Mouse (Mus musculus) heart, adult 2 months (tissue): ENCODE data around the gene Cdk16. TPM values are rescaled to one million over a fixed set of nuclear protein-coding genes. Genes with fewer than 3 reads are reported as not detected.
A peak's percentile ranks its signal among the peaks of the same experiment; 100 is the strongest.

ENCODE experiments used
- DNase-seq, 2 experiments: peaks; one replicate each; pipeline ENCODE4 v3.0.0; 2021
- H3K27ac ChIP-seq: fragments of 200-600 bp; 2 replicates; pipeline ENCODE4 v1.8.1; 2022
- H3K27me3 ChIP-seq: fragments of 200-500 bp; 2 replicates; pipeline ENCODE4 v1.6.1; 2012; ENCODE audit warnings: mild to moderate bottlenecking, low read length, inconsistent platforms, mixed read lengths; ENCODE audit not compliant: control insufficient read depth, insufficient read depth
- H3K36me3 ChIP-seq: fragments of 200-500 bp; 2 replicates; pipeline ENCODE4 v1.6.1; 2012; ENCODE audit warnings: low read length, inconsistent platforms; ENCODE audit not compliant: control insufficient read depth, insufficient read depth
- H3K4me1 ChIP-seq: fragments of 200-500 bp; 2 replicates; pipeline ENCODE4 v1.6.1; 2011; ENCODE audit warnings: low read length; ENCODE audit not compliant: control insufficient read depth, insufficient read depth
- H3K4me3 ChIP-seq: fragments of 200-600 bp; 2 replicates; pipeline ENCODE4 v1.8.1; 2022
- H3K79me2 ChIP-seq: fragments of 200-500 bp; replicated peaks from 2 replicates; pipeline ENCODE4 v1.6.1; 2012; ENCODE audit warnings: mild to moderate bottlenecking, inconsistent platforms, low read length, moderate library complexity, mixed read lengths; ENCODE audit not compliant: control insufficient read depth, insufficient read depth
- H3K9ac ChIP-seq: fragments of 200-500 bp; 2 replicates; pipeline ENCODE4 v1.6.1; 2012; ENCODE audit warnings: low read depth, mild to moderate bottlenecking, control low read depth, inconsistent platforms, low read length, mixed read lengths
- CTCF ChIP-seq: fragments of 200-600 bp; IDR thresholded peaks from 2 replicates; pipeline ENCODE4 v1.8.1; 2022; ENCODE audit warnings: antibody characterized with exemption, mild to moderate bottlenecking, moderate library complexity
- EP300 ChIP-seq: fragments of 200-500 bp; IDR thresholded peaks from 2 replicates; pipeline ENCODE4 v1.6.1; 2011; ENCODE audit warnings: low read depth, low read length, control low read depth; ENCODE audit not compliant: insufficient read depth
- POLR2A ChIP-seq: fragments of 200-500 bp; IDR thresholded peaks from 2 replicates; pipeline ENCODE4 v1.6.1; 2011; ENCODE audit warnings: mild to moderate bottlenecking, low read depth, low read length, control low read depth; ENCODE audit not compliant: insufficient read depth
- WGBS: fragments of 180-500 bp; shearing (Covaris S2); methylation state at CpG from one replicate; pipeline ENCODE4 v1.1.7; 2018; 5-methylcytosine and 5-hydroxymethylcytosine counted together
- intact Hi-C: fragments of 180-260 bp; cut with DNase I; formaldehyde crosslinking; loops from one replicate; pipeline ENCODE4 v1.15.1; 2025
- polyA plus RNA-seq: library from polyadenylated mRNA; depleted of rRNA; stranded (reverse); fragments of >200 nt; gene quantifications from 2 replicates; pipeline ENCODE4 v1.2.3, GENCODE M21; 2012
- total RNA-seq, 2 experiments: library from RNA; stranded (reverse); gene quantifications; 2 replicates each; pipeline ENCODE4 v1.2.3; 2021

Gene Cdk16
- total and polyA plus RNA-seq, 3 experiments: 110 to 190 (median 117) TPM

- H3K27ac ChIP-seq: peak overlapping the region; percentile 81
- no peaks in the 10 kb centered on the region for H3K79me2 ChIP-seq
- peak overlapping the region; percentile 68 for H3K9ac ChIP-seq
- intact Hi-C loops: no loop called here
- H3K36me3 ChIP-seq: peaks cover 1% of the 10 kb centered on the region
- DNase-seq: peak; percentile 6 to 37
- H3K4me1 ChIP-seq: no peaks in the 10 kb centered on the region
- peak overlapping the region; percentile 45 for H3K4me3 ChIP-seq
- 11% methylated on average over 24 of the region's 24 CpGs for WGBS
- no peak for TF ChIP-seq CTCF
- no peak for TF ChIP-seq EP300
- no peak for TF ChIP-seq POLR2A
- H3K27me3 ChIP-seq: no peaks in the 10 kb centered on the region
These were observed 28.8 kb upstream of the Cdk16 start for GRCm38 (mm10) chrX:20658891-20659406.

GRCm38 (mm10) chrX:20662317-20662715, 25.4 kb upstream of the Cdk16 start:
- intact Hi-C loops: loop anchor here (2.0 to 5.0 kb wide), 4 partner anchors 45 to 285 kb away; partner anchors contain the start of genes Ndufb11 and Rbm10
- peaks cover 22% of the 10 kb centered on the region for H3K36me3 ChIP-seq
- no peak overlapping the region for H3K27ac ChIP-seq
- H3K4me1 ChIP-seq: peaks cover 2% of the 10 kb centered on the region; the same call in 1 of the 2 replicates
- no peak for DNase-seq
- WGBS: 29% methylated on average over 5 of the region's 5 CpGs
- H3K27me3 ChIP-seq: no peaks in the 10 kb centered on the region
- no peak overlapping the region for H3K9ac ChIP-seq
- TF ChIP-seq CTCF (no peak), POLR2A (no peak), EP300 (no peak)
- H3K79me2 ChIP-seq: no peaks in the 10 kb centered on the region
- H3K4me3 ChIP-seq: no peak overlapping the region

DNA sequence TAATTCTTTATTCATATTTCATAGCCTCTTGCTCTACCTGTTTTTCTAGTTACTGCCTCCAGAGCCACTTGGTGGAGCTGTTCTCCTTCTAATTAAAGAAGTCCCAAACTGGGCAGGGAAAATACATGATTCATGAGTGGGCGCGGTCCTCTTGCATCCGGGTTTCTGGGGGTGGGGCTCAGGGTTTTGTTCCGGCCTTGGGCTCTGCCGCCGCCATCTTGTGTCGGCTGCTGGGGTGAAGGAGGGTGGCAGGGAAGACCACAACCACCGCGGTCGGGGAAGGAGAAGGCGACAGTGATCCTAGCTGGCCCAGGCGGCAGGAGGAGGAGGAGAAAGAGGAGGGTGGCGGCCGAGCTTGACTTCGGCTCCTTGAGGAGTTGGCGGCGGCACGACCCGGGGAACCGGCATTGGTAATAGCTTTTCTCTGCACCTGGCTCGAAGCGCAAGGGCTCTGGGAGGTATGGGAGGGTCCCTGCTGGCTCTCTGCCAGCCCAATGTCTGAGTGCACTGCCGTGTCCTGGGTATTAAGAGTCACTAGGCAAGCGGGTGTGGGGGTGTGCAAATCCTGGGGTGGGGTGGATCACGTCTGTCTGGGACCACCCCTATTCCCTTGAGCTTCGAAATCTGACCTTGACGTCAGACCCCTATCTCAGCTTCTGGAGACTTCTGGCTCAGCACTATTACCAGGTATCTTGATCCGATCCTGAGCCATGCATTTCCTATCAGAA, 24.9 kb upstream of the Cdk16 start:
- intact Hi-C loops: loop anchor here (1.0 to 5.0 kb wide), 5 partner anchors 24 to 284 kb away; partner anchors contain the start of genes Cdk16, Ndufb11 and Rbm10
- Histone ChIP-seq H3K27ac (peak overlapping the region; percentile 90), H3K4me3 (peak overlapping the region; percentile 73), H3K36me3 (peaks cover 24% of the 10 kb centered on the region), H3K79me2 (no peaks in the 10 kb centered on the region), H3K9ac (peak overlapping the region; percentile 84), H3K4me1 (peaks cover 2% of the 10 kb centered on the region; the same call in 1 of the 2 replicates), H3K27me3 (no peaks in the 10 kb centered on the region)
- peak; percentile 82 to 88 for DNase-seq
- 21% methylated on average over 26 of the region's 28 CpGs for WGBS
- TF ChIP-seq EP300 (0 out of 2 replicates have a peak, but pooled peaks have one; percentile 45), POLR2A (peak; percentile 78), CTCF (peak; percentile 77)

DNA sequence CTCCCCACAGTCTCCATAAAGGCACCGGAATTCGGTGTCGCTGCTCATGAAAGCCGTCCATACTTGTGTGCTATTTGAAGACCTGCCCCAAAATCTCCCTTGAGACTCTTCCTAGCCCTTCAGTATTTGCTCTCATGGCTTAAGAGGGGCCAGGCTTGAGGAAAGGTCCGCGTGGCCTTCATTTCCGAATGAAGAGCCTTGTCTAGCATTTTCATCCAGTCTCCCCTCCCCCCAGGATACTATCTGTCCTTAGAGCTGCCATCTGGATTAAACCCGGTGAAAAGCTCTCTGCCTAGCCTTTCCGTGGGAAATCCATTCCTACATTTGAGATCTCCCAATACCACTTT, 24.3 kb upstream of the Cdk16 start:
- 21% methylated on average over 9 of the region's 9 CpGs for WGBS

DNA sequence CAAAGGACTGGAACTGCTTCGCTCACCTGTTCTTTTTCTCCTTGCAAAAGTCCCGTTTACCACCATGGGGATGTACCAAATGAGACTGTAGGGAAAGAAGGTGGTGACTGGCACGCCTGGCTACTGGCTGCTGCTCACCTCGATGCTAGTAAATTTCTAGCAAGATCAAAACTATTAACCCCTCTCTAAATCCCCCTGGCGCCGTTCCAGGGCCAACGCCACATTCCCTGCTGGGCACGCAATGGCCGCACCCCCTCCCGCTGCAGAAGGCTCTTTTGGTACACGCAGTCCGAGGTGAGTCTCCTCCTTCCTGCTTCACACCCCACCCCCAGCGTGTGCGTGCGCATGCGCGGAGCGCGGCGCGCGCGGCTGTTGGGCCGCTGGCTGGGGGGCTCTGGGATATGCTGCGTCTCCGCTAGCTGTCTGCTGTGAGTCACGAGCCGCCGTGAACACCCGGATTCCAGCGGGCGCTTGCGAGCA, 354 bp downstream of the Cdk16 start:
- peak overlapping the region; percentile 93 for H3K27ac ChIP-seq
- peak overlapping the region; percentile 94 for H3K9ac ChIP-seq
- 21% methylated on average over 33 of the region's 33 CpGs for WGBS
- H3K4me1 ChIP-seq: peaks cover 7% of the 10 kb centered on the region
- intact Hi-C loops: loop anchor here (2.0 to 10.0 kb wide), 2 partner anchors 17 to 177 kb away; no protein-coding TSS in a partner anchor
- peak overlapping the region; percentile 77 for H3K4me3 ChIP-seq
- no peaks in the 10 kb centered on the region for H3K27me3 ChIP-seq
- peaks cover 4% of the 10 kb centered on the region for H3K36me3 ChIP-seq
- H3K79me2 ChIP-seq: peaks cover 7% of the 10 kb centered on the region
- DNase-seq: peak; percentile 86 to 88
- TF ChIP-seq POLR2A (peak; percentile 47; the same call in 1 of the 2 replicates), EP300 (no peak), CTCF (no peak)

More for the DNA sequence above, 24.3 kb upstream of the Cdk16 start:
- Histone ChIP-seq H3K4me3 (peak overlapping the region; percentile 73), H3K9ac (peak overlapping the region; percentile 84), H3K4me1 (peaks cover 2% of the 10 kb centered on the region; the same call in 1 of the 2 replicates), H3K27me3 (no peaks in the 10 kb centered on the region), H3K36me3 (peaks cover 24% of the 10 kb centered on the region), H3K27ac (peak overlapping the region; percentile 90), H3K79me2 (no peaks in the 10 kb centered on the region)
- intact Hi-C loops: loop anchor here (1.0 to 5.0 kb wide), 5 partner anchors 24 to 284 kb away; partner anchors contain the start of genes Cdk16, Ndufb11 and Rbm10
- TF ChIP-seq CTCF (no peak), EP300 (no peak), POLR2A (no peak)
- DNase-seq: no peak

DNA sequence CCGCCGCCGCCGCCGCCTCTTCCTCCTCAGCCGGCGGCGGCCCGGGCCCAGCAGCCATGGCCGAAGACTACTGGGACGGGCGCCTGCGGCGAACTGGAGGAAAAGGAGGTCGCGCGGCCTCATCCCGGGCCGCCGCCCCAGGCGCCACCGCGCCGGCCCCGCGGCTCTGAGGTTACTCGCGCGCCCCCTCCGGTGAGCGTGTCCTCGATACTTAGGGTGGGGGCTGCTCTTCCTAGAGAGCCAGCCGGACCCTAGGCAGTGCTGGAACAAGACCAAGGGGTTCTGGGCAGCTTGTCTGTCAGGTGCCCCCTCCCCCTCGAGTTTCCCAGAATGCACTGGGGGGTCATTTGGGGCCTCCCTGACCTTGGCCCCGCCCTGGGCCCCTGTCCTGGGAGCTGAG, 861 bp downstream of the Cdk16 start:
- peak overlapping the region; percentile 94 for H3K9ac ChIP-seq
- no peaks in the 10 kb centered on the region for H3K27me3 ChIP-seq
- 7% methylated on average over 28 of the region's 35 CpGs for WGBS
- intact Hi-C loops: loop anchor here (2.0 to 10.0 kb wide), 2 partner anchors 16 to 176 kb away; no protein-coding TSS in a partner anchor
- TF ChIP-seq CTCF: peak; percentile 57
- TF ChIP-seq POLR2A: no peak
- peaks cover 7% of the 10 kb centered on the region for H3K79me2 ChIP-seq
- H3K36me3 ChIP-seq: peaks cover 4% of the 10 kb centered on the region
- peak overlapping the region; percentile 93 for H3K27ac ChIP-seq
- H3K4me3 ChIP-seq: peak overlapping the region; percentile 77
- peaks cover 7% of the 10 kb centered on the region for H3K4me1 ChIP-seq
- peak; percentile 61 to 75 for DNase-seq
